In the genomic region with DNA sequence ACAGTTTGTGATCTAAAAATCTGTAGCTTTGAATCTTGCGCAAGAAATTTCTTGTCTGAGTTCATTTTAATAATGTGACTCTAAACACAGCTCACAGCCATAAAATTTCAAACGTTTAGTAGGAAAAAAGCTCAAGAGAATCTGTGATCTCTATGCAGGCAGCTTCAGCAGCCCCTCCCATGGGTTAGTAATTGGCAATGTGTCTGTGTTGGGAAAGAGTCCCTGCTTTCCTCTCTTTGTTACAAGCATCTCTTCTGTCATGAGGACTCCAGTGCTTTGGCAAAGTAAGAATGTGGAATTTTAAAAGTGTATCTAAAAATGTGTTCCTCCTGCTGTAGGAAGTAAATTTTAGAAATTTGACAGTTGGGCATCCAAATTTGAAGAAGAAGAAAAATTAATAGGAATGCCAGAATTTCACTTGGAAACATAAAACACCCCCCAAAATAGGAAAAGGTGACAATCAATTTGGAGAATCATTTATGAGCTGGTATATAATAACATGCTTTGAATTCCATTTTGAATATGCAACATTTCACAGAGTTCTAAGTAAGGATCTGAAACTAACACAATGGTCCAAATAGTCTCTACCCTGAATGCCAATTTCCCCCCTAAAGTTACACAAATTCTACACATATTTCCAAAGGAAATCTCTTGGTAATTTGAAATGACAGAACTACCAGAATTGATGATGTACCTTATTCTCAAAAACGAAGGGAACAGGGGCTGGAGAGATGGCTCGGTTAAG, we compare ENCODE assay signal across 22 mouse cellular contexts.
A peak's percentile ranks its signal among the peaks of the same experiment; 100 is the strongest.
DNase-seq lines count a peak whose midpoint lies in the region; ATAC-seq lines count a peak whose summit lies in the region.
"Had no signal": no experiment of that assay in that cellular context is flagged by ENCODE, and none has a peak within 500 bp of the region (broad histone marks: within the 10 kb centered on the region; RNA-seq: fewer than 3 reads in every experiment).

No protein-coding gene starts in this region.

- ATAC-seq in forebrain, embryonic 15.5 days (replicated peaks): 0 out of 2 replicates have a peak, but pooled peaks have one; percentile 73
- no peak for ATAC-seq in forebrain, embryonic 14.5 days
- ATAC-seq: hindbrain, postnatal 0 days had no signal

- H3K4me2 ChIP-seq in forebrain, embryonic 15.5 days (replicated peaks): no peak overlapping the region
- no peak overlapping the region for H3K4me2 ChIP-seq in forebrain, embryonic 14.5 days (ENCODE audit: low read length)
- H3K4me2 ChIP-seq: embryonic facial prominence, embryonic 15.5 days; hindbrain, embryonic 13.5 days had no signal

- no peak overlapping the region for H3K9ac ChIP-seq in forebrain, embryonic 15.5 days (replicated peaks)
- H3K9ac ChIP-seq in forebrain, embryonic 14.5 days (ENCODE audit: low read length): no peak overlapping the region
- H3K9ac ChIP-seq: embryonic facial prominence, embryonic 15.5 days; hindbrain, embryonic 13.5 days had no signal

- H3K9me3 ChIP-seq in forebrain, embryonic 15.5 days: no peaks in the 10 kb centered on the region
- H3K9me3 ChIP-seq in forebrain, embryonic 14.5 days (replicated peaks; ENCODE audit: control insufficient read depth, low read length): no peaks in the 10 kb centered on the region
- H3K9me3 ChIP-seq: embryonic facial prominence, embryonic 15.5 days; heart, embryonic 10.5 days; hindbrain, embryonic 13.5 days had no signal

- no peaks in the 10 kb centered on the region for H3K36me3 ChIP-seq in forebrain, embryonic 15.5 days
- no peaks in the 10 kb centered on the region for H3K36me3 ChIP-seq in forebrain, embryonic 14.5 days (ENCODE audit: control insufficient read depth, insufficient read depth, low read length)
- H3K36me3 ChIP-seq: embryonic facial prominence, embryonic 15.5 days; heart, embryonic 10.5 days; hindbrain, embryonic 13.5 days had no signal

- H3K4me1 ChIP-seq in forebrain, embryonic 15.5 days: no peaks in the 10 kb centered on the region
- H3K4me1 ChIP-seq in forebrain, embryonic 14.5 days (ENCODE audit: control insufficient read depth, insufficient read depth, low read length): no peaks in the 10 kb centered on the region
- H3K4me1 ChIP-seq: embryonic facial prominence, embryonic 15.5 days; heart, embryonic 10.5 days; hindbrain, embryonic 13.5 days had no signal

- no peak for DNase-seq in forebrain, embryonic 14.5 days (ENCODE audit: low spot score)
- peak; percentile 3 for DNase-seq in layer of hippocampus, adult 11-12 months (ENCODE audit: low spot score)
- DNase-seq in layer of hippocampus, adult 8-10 months (ENCODE audit: low spot score in 2 of 2): no peak
- peak; percentile 38 to 69 for DNase-seq in right cerebral cortex, postnatal 10 days (ENCODE audit: low spot score in 2 of 2)
- DNase-seq in right cerebral cortex, adult 18-20 months: no peak
- DNase-seq in thymus, postnatal 14 days: no peak
- DNase-seq: adrenal gland, adult 2 months; adrenal gland, postnatal 25 days; cerebellum, adult 11 months; cerebellum, adult 8-10 months; cerebellum, postnatal 14 days; embryo, embryonic 11 days; gastrocnemius, postnatal 10 days; heart, adult 18-20 months; heart, postnatal 10 days; heart, postnatal 4 days had no signal

- no peak overlapping the region for H3K4me3 ChIP-seq in forebrain, embryonic 15.5 days
- no peak overlapping the region for H3K4me3 ChIP-seq in forebrain, embryonic 14.5 days (ENCODE audit: low read depth, low read length)
- H3K4me3 ChIP-seq: embryonic facial prominence, embryonic 15.5 days; erythroblast, embryonic 14.5 days; heart, embryonic 10.5 days; hindbrain, embryonic 13.5 days had no signal

- 69% methylated on average over 4 of the region's 4 CpGs for WGBS in forebrain, embryonic 15.5 days
- WGBS in forebrain, embryonic 14.5 days: 71% methylated on average over 4 of the region's 4 CpGs

- no peak overlapping the region for H3K27ac ChIP-seq in forebrain, embryonic 15.5 days (replicated peaks)
- H3K27ac ChIP-seq in forebrain, embryonic 14.5 days (ENCODE audit: low read depth, low read length): no peak overlapping the region
- H3K27ac ChIP-seq: embryonic facial prominence, embryonic 15.5 days; heart, embryonic 10.5 days; hindbrain, embryonic 13.5 days; hindbrain, postnatal 0 days had no signal

- no peaks in the 10 kb centered on the region for H3K27me3 ChIP-seq in forebrain, embryonic 15.5 days
- no peaks in the 10 kb centered on the region for H3K27me3 ChIP-seq in forebrain, embryonic 14.5 days (replicated peaks; ENCODE audit: control insufficient read depth, insufficient read depth, low read length)
- H3K27me3 ChIP-seq: embryonic facial prominence, embryonic 15.5 days; hindbrain, embryonic 13.5 days had no signal

Comparison
In these comparisons a context has a peak if more than half of its experiments do, and no peak if none do; other contexts are left out.
1. DNase-seq: peak in layer of hippocampus, adult 11-12 months (single experiment) and right cerebral cortex, postnatal 10 days (2 of 2); none in forebrain, embryonic 14.5 days (single experiment), layer of hippocampus, adult 8-10 months (0 of 2), right cerebral cortex, adult 18-20 months (single experiment) and thymus, postnatal 14 days (single experiment).